Mouse (Mus musculus) MEL (cell line): Measurements from ENCODE around the gene Cfh. TPM values are rescaled to one million over a fixed set of nuclear protein-coding genes. Genes with fewer than 3 reads are reported as not detected.

Experiments
- polyA plus RNA-seq, 2 experiments: library from polyadenylated mRNA; stranded (reverse) in 1 of 2; unstranded in 1 of 2; fragments of >175 nt in 1 of 2; fragments of >200 nt in 1 of 2; gene quantifications; 2 replicates each; pipeline versions ENCODE4 v1.2.1 to v1.2.4; 2012; ENCODE audit warnings: low replicate concordance in 2 of 2, low read depth in 1 of 2; ENCODE audit not compliant: insufficient read length in 2 of 2, insufficient read depth in 1 of 2, missing spikeins in 1 of 2
- total RNA-seq: library from RNA; depleted of rRNA; stranded (reverse); fragments of 300-350 nt; gene quantifications from 2 replicates; pipeline ENCODE4 v1.2.3, GENCODE M21; 2012; rRNA removed

The Cfh gene
- total and polyA plus RNA-seq, 3 experiments: not detected

Other genes starting within 250 kb of the Cfh start
- not detected in 2 replicates for gene Kcnt2, start 62.4 kb upstream of the Cfh start, total RNA-seq
- not detected for gene Kcnt2, start 62.4 kb upstream of the Cfh start, polyA plus RNA-seq